Mouse (Mus musculus) erythroblast, embryonic 14.5 days (primary cell): ENCODE measurements around the gene Casp14. TPM values are rescaled to one million over a fixed set of nuclear protein-coding genes. Genes with fewer than 3 reads are reported as not detected.

Experiments
- H3K27me3 ChIP-seq: 2 replicates; pipeline ENCODE4 v1.6.1; 2012; ENCODE audit warnings: inconsistent platforms; ENCODE audit not compliant: control insufficient read depth
- H3K36me3 ChIP-seq: 2 replicates; pipeline ENCODE4 v1.6.1; 2012; ENCODE audit warnings: mild to moderate bottlenecking, inconsistent platforms; ENCODE audit not compliant: control insufficient read depth
- H3K4me1 ChIP-seq: 2 replicates; pipeline ENCODE4 v1.6.1; 2012; ENCODE audit warnings: inconsistent platforms; ENCODE audit not compliant: control insufficient read depth
- H3K4me3 ChIP-seq: replicated peaks from 2 replicates; pipeline ENCODE3; 2012; ENCODE audit warnings: moderate library complexity, mild to moderate bottlenecking, inconsistent platforms
- H3K9me3 ChIP-seq: 2 replicates; pipeline ENCODE4 v1.6.1; 2012; ENCODE audit warnings: low read length, inconsistent platforms, mixed read lengths; ENCODE audit not compliant: control insufficient read depth
- GATA1 ChIP-seq: IDR thresholded peaks from 2 replicates; pipeline ENCODE4 v1.6.1; 2012; ENCODE audit warnings: low read length, inconsistent platforms, mixed read lengths
- TAL1 ChIP-seq: IDR thresholded peaks from 3 replicates; pipeline ENCODE4 v1.6.1; 2012; ENCODE audit warnings: low read length, inconsistent platforms, mixed read lengths
- polyA plus RNA-seq: library from polyadenylated mRNA; stranded (reverse); fragments of >175 nt; gene quantifications from 2 replicates; pipeline ENCODE4 v1.2.3, GENCODE M21; 2012

Gene Casp14
- 0.02 TPM in 1 of 2 replicates, not detected in the other for polyA plus RNA-seq

DNA sequence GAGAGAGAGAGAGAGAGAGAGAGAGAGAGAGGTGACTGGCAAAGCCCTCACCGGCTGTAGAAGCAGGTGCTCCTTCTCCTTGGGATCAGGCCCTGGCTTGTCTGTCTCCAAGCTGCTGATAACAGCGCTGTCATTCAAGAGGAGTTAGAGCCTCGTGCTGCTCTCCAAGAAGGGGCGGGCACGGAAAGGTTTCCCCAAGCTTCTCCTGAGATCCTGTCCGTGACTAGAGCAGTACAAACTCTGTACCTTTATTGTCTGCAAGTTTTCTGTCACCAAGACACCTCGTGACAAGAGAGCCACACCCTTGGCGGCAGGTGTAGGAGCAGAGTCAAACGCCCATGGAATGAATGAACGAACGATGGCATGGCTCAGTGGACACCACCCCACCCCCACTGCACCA lies at the start of gene Casp14:
TSS of gene Casp14 (minus strand) at position 239 of the 400 bp plus-strand sequence.
- Histone ChIP-seq H3K9me3 (peaks cover 5% of the 10 kb centered on the region; the same call in 1 of the 2 replicates), H3K4me3 (no peak within 1 kb of the TSS), H3K36me3 (no peaks in the 10 kb centered on the region), H3K4me1 (no peaks in the 10 kb centered on the region), H3K27me3 (no peaks in the 10 kb centered on the region)
- TF ChIP-seq TAL1: no peak
- no peak for TF ChIP-seq GATA1

DNA sequence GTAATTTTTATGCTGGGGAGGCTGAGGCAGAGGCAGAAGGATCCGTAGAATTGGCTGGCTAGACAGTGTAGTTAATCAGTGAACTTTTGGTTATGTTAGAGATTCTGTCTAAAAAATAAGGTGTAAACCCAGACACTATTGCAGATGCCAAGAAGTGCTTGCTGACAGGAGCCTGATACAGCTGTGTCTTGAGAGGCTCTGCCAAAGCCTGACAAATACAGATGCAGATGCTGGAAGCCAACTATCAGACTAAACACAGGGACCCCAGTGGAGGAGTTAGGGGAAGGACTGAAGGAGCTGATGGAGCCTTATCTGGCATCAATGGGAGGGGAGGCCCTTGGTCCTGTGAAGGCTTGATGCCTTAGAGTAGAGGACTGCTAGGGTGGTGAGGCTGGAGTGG lies 47.5 kb upstream of the Casp14 start:
- Histone ChIP-seq H3K4me3 (no peak overlapping the region), H3K4me1 (no peaks in the 10 kb centered on the region), H3K27me3 (no peaks in the 10 kb centered on the region), H3K36me3 (no peaks in the 10 kb centered on the region), H3K9me3 (0 out of 2 replicates have a peak, but pooled peaks cover 4% of the 10 kb centered on the region)
- TF ChIP-seq GATA1 (no peak), TAL1 (no peak)

DNA sequence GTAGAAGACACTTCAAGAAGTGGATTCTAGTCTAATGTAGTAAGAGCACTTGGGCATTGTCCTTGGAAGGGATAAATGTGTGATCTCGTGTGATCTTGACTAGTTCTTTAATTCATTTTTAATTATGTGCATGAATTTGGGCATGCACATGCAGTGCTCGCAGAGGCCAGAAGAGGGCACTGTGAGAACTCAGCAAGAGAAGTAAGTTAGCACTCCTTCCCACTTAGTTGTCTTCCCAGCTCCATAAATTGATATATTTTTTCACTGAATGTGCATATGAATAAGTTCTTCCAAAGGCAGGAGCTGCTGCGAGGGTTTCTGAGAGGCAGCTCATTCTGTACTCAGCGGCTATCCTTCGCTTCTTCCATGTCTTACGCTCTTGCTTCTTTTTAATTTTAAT lies 37.9 kb upstream of the Casp14 start:
- H3K36me3 ChIP-seq: no peaks in the 10 kb centered on the region
- H3K4me3 ChIP-seq: no peak overlapping the region
- peaks cover 15% of the 10 kb centered on the region for H3K27me3 ChIP-seq
- TF ChIP-seq TAL1: no peak
- TF ChIP-seq GATA1: no peak
- peaks cover 2% of the 10 kb centered on the region; the same call in 1 of the 2 replicates for H3K4me1 ChIP-seq
- 0 out of 2 replicates have a peak, but pooled peaks cover under 1% of the 10 kb centered on the region for H3K9me3 ChIP-seq

DNA sequence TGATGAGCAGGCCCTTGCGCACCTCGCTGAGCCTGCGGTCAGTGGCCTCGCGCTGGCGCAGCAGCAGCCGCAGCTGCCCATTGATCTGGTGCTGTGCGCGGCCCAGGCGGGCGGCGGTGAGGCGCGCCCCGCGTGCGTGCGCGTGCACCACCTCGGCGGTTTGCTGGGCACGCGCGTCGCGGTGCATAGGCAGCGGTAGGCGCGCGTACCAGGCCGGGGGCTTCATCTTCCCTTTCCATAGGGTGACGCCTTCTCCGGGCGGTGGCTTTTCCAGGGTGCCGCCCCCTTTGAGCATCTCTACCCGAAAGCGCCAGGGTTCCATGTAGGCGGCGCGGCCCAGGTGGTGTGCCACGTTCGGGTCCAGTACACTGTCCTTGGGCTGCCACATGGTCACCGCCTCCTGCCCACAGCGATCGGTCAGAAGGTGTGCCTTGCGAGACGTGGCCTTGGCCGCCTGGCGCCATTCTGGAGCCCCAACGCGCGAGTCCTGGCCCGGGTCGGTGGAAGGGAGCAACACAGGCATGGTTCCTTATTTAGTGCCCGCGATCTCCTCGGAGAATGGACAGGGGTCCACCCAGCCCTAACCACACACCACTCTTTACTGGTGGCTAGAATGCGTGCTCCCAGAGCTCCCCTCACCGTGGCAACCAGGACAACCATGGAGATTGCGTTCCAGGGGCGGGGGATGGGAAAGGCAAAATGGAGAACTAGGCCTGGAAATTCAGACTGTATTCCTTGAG lies 34.5 kb upstream of the Casp14 start, which contains the start of gene Ccdc105:
TSS of gene Ccdc105 (minus strand) at position 614 of the 740 bp plus-strand sequence.
- Histone ChIP-seq H3K36me3 (no peaks in the 10 kb centered on the region), H3K4me3 (peak within 1 kb of the TSS; percentile 4), H3K4me1 (peaks cover 2% of the 10 kb centered on the region; the same call in 1 of the 2 replicates), H3K9me3 (no peaks in the 10 kb centered on the region), H3K27me3 (peaks cover 15% of the 10 kb centered on the region)
- no peak for TF ChIP-seq TAL1
- TF ChIP-seq GATA1: no peak

DNA sequence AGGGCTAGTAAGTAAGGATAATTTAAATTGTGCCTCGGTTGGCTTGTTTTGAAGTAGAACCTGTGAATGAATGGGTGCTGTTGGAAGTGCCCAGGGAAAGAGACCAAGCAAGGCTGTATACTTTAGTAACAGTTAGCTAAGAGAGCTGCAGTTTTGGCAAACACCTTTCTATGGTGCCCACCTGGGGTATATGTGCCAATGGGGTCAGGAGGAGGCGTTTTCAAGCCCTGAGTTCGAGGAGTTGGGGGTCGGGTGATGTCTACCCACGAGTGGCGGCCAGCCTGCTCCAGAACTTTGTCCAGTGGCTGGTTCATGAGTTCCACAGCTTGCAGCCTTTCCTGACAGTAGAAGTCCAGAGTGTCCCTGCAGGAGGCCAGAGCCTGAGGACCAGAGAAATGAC lies 30.9 kb upstream of the Casp14 start:
- no peak for TF ChIP-seq TAL1
- TF ChIP-seq GATA1: no peak

DNA sequence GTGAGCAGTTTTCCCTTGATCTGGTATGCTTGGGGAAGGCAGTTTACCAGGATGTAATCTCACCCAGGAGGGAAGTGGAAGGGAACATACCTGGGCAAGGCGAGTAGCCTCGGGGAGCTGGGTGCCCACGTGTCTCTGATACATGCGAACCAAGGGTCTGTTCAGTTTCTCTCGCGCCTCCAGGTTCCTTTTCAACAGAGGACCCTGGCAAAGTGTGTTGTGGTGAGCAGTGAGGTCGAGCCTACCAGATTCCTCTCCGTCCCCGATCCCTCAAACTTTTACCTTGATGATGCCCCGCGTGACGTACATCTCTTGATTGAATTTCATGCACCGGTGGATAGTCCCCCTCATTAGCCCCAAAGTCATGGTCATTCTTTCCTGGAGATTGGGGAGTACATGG lies 30.1 kb upstream of the Casp14 start:
- TF ChIP-seq TAL1 (no peak), GATA1 (no peak)
- H3K27me3 ChIP-seq: peaks cover 15% of the 10 kb centered on the region
- no peaks in the 10 kb centered on the region for H3K9me3 ChIP-seq
- H3K4me3 ChIP-seq: no peak overlapping the region
- H3K4me1 ChIP-seq: peaks cover 2% of the 10 kb centered on the region; the same call in 1 of the 2 replicates
- no peaks in the 10 kb centered on the region for H3K36me3 ChIP-seq

More for the DNA sequence above, 30.9 kb upstream of the Casp14 start:
- H3K4me1 ChIP-seq: peaks cover 2% of the 10 kb centered on the region; the same call in 1 of the 2 replicates
- no peak overlapping the region for H3K4me3 ChIP-seq
- peaks cover 15% of the 10 kb centered on the region for H3K27me3 ChIP-seq
- no peaks in the 10 kb centered on the region for H3K36me3 ChIP-seq
- H3K9me3 ChIP-seq: no peaks in the 10 kb centered on the region

DNA sequence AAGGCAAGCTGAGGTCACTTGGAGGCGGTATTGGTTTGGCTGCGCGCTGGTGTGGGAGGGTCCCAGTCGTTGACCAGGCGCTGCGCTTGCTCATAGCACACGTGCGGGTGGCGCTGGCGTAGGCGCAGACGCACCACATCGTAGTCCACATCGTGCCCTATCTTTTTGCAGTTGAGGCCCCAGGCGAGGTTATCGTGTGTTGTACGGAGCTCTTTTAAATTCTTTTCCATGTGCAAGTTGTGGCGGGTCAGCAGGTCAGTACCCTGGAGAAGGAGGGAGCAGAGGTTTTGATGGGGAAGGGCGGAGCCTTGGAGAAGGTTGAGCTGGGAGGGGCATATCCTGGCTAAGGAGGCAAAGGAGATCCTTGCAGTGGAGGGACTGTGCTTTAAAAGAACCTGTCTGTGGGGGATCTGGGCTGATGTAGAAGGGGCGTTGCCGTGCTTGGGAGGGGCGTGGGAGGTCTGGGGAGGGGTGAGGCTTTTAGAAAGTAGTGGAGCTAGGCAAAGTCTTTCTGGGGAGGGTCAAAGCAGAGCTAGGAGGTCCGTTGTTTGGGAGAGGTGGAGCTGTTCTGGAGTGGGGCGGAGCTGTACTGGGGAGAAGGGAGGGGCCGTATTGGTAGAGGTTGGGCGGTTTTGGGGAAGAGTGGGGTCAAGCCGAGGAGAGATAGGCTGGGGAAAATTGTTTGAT lies 29.1 kb upstream of the Casp14 start:
- no peak overlapping the region for H3K4me3 ChIP-seq
- peaks cover 6% of the 10 kb centered on the region for H3K27me3 ChIP-seq
- TF ChIP-seq GATA1: no peak
- no peak for TF ChIP-seq TAL1
- no peaks in the 10 kb centered on the region for H3K4me1 ChIP-seq
- H3K9me3 ChIP-seq: no peaks in the 10 kb centered on the region
- H3K36me3 ChIP-seq: no peaks in the 10 kb centered on the region

DNA sequence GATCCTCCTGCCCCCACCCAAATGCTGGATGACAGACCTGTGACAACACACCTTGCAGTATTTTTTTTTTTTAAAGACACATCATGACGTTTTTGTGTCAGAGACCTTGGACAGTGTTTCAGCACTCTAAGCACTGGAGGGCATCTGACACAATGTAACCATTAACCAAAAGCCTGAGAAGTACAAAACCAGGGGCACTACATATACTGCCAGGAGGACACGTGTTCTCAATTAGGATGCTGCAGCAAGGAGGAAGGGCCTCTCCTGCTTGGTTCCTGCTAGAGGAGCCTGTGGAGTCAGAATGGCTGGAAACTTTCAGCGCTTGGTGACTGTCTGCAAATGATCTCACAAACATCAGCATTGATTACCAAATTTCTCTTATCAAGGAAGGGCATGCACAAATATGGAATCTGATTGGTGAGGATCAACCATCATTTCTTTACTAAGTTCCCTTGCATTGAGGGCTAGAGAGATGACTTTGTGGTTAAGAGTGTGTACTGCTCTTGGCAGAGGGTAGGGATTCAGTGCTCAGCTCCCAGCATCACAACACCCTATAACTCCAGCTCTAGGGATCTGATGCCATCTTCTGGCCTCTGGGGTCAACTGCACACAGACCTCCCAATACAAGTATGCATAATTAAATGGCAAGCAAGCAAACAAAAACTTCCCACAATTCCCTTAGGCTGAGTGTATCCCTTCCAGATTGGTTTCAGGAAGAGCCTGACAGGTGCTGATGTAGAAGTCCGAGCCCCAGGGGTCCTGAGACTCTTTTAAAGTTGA lies 27.5 kb upstream of the Casp14 start:
- Histone ChIP-seq H3K9me3 (no peaks in the 10 kb centered on the region), H3K4me1 (no peaks in the 10 kb centered on the region), H3K27me3 (no peaks in the 10 kb centered on the region), H3K36me3 (no peaks in the 10 kb centered on the region), H3K4me3 (no peak overlapping the region)
- TF ChIP-seq TAL1: no peak
- no peak for TF ChIP-seq GATA1

DNA sequence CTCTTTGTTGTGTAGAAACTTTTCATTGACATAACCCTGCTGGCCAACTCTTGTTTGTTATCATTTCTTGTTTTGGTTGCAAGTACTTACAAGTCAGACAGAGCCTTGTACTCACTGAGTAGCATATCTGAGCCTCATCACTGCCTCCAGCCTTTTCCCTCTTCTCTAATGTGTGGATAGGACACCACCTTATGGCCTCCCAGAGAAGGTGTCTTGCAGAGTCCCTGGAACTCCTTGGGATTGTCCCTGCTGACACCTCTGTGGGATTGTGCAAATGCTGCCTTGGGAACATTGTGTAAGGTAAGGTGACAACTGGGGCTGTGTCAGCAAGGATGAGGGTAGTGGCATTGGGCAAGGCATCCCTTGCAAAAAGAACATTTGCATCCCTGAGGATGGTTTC lies 25.6 kb upstream of the Casp14 start:
- H3K4me3 ChIP-seq: no peak overlapping the region
- no peaks in the 10 kb centered on the region for H3K27me3 ChIP-seq
- no peaks in the 10 kb centered on the region for H3K36me3 ChIP-seq
- TF ChIP-seq TAL1 (no peak), GATA1 (no peak)
- no peaks in the 10 kb centered on the region for H3K9me3 ChIP-seq
- H3K4me1 ChIP-seq: no peaks in the 10 kb centered on the region
